Mouse (Mus musculus): ENCODE data around the gene N6amt1.

N6amt1 gene

GRCm38 (mm10) chr16:87384366-87384765, 30.4 kb downstream of the N6amt1 start:
- CTCF ChIA-PET, result no interaction called here

GRCm38 (mm10) chr16:87387444-87387977, 33.5 kb downstream of the N6amt1 start:
- CTCF ChIA-PET, result no interaction called here

GRCm38 (mm10) chr16:87393813-87394548, 40.0 kb downstream of the N6amt1 start:
- CTCF ChIA-PET, result no interaction called here

- CTCF ChIA-PET, result no interaction called here
Observed at GRCm38 (mm10) chr16:87405001-87405400, 51.0 kb downstream of the N6amt1 start.
